Mouse (Mus musculus) thymus, adult 2 months (tissue): Measurements from ENCODE around the gene Myadml2. TPM values are rescaled to one million over a fixed set of nuclear protein-coding genes. Genes with fewer than 3 reads are reported as not detected.

ENCODE experiments used
- DNase-seq: peaks from one replicate; pipeline ENCODE4 v3.0.0; 2021
- H3K27ac ChIP-seq: fragments of 200-500 bp; 2 replicates; pipeline ENCODE4 v1.5.1; 2012; ENCODE audit warnings: low read length, control low read depth; ENCODE audit not compliant: control insufficient read depth, insufficient read depth
- H3K27me3 ChIP-seq: fragments of 200-500 bp; 2 replicates; pipeline ENCODE4 v1.6.1; 2012; ENCODE audit warnings: mild to moderate bottlenecking, low read length, moderate library complexity, mixed read lengths; ENCODE audit not compliant: control insufficient read depth, insufficient read depth
- H3K36me3 ChIP-seq: fragments of 200-500 bp; 2 replicates; pipeline ENCODE4 v1.6.1; 2012; ENCODE audit warnings: mild to moderate bottlenecking, low read length, moderate library complexity; ENCODE audit not compliant: control insufficient read depth, insufficient read depth
- H3K4me1 ChIP-seq: fragments of 200-500 bp; replicated peaks from 2 replicates; pipeline ENCODE4 v1.6.1; 2012; ENCODE audit warnings: low read length; ENCODE audit not compliant: control insufficient read depth, insufficient read depth
- H3K4me3 ChIP-seq: fragments of 200-500 bp; 2 replicates; pipeline ENCODE4 v1.5.1; 2012; ENCODE audit warnings: mild to moderate bottlenecking, low read length, control low read depth, moderate library complexity; ENCODE audit not compliant: control insufficient read depth, insufficient read depth
- CTCF ChIP-seq: fragments of 200-500 bp; IDR thresholded peaks from 2 replicates; pipeline ENCODE4 v1.5.1; 2012; ENCODE audit warnings: mild to moderate bottlenecking, control low read depth, low read length, moderate library complexity, borderline replicate concordance; ENCODE audit not compliant: control insufficient read depth, poor library complexity, insufficient read depth; ENCODE audit errors: extremely low read depth
- POLR2A ChIP-seq: fragments of 200-500 bp; IDR thresholded peaks from 2 replicates; pipeline ENCODE4 v1.6.1; 2012; ENCODE audit warnings: mild to moderate bottlenecking, low read length, control low read depth, moderate library complexity; ENCODE audit not compliant: control insufficient read depth, poor library complexity, insufficient read depth; ENCODE audit errors: extremely low read depth
- WGBS: fragments of 180-500 bp; shearing (Covaris S2); methylation state at CpG from one replicate; pipeline ENCODE4 v1.1.7; 2018; 5-methylcytosine and 5-hydroxymethylcytosine counted together
- polyA plus RNA-seq: library from polyadenylated mRNA; depleted of rRNA; stranded (reverse); fragments of >200 nt; gene quantifications from 2 replicates; pipeline ENCODE4 v1.2.3, GENCODE M21; 2012

Gene Myadml2
- polyA plus RNA-seq, 1 experiment = 3.2 TPM

GRCm38 (mm10) chr11:120692471-120693011 is 44.6 kb upstream of the Myadml2 start:
- no peak for DNase-seq
- peaks cover 6% of the 10 kb centered on the region; the same call in 1 of the 2 replicates for H3K36me3 ChIP-seq
- no peak for TF ChIP-seq CTCF
- TF ChIP-seq POLR2A = no peak
- no peaks in the 10 kb centered on the region for H3K27me3 ChIP-seq
- H3K4me1 ChIP-seq = no peaks in the 10 kb centered on the region
- 90% methylated on average over 4 of the region's 4 CpGs for WGBS
- H3K27ac ChIP-seq = no peak overlapping the region
- H3K4me3 ChIP-seq = no peak overlapping the region

- Histone ChIP-seq H3K4me1 (no peaks in the 10 kb centered on the region), H3K4me3 (no peak overlapping the region), H3K36me3 (peaks cover 6% of the 10 kb centered on the region), H3K27me3 (no peaks in the 10 kb centered on the region), H3K27ac (no peak overlapping the region)
- WGBS = 76% methylated on average over 3 of the region's 3 CpGs
- DNase-seq = no peak
- no peak for TF ChIP-seq POLR2A
- no peak for TF ChIP-seq CTCF
Measured at GRCm38 (mm10) chr11:120689365-120689764, 41.4 kb upstream of the Myadml2 start.

- H3K27me3 ChIP-seq = no peaks in the 10 kb centered on the region
- WGBS = 95% methylated on average over 20 of the region's 20 CpGs
- H3K36me3 ChIP-seq = peaks cover 11% of the 10 kb centered on the region
- TF ChIP-seq CTCF = no peak
- no peak for TF ChIP-seq POLR2A
- H3K4me3 ChIP-seq = no peak overlapping the region
- no peak for DNase-seq
- no peaks in the 10 kb centered on the region for H3K4me1 ChIP-seq
- no peak overlapping the region for H3K27ac ChIP-seq
Measured at GRCm38 (mm10) chr11:120686650-120687272, 38.8 kb upstream of the Myadml2 start.

GRCm38 (mm10) chr11:120684660-120685059 is 36.7 kb upstream of the Myadml2 start:
- Histone ChIP-seq H3K27me3 (no peaks in the 10 kb centered on the region), H3K36me3 (peaks cover 18% of the 10 kb centered on the region), H3K27ac (no peak overlapping the region), H3K4me1 (no peaks in the 10 kb centered on the region), H3K4me3 (no peak overlapping the region)
- no peak for DNase-seq
- TF ChIP-seq POLR2A (no peak), CTCF (no peak)
- WGBS = 78% methylated on average over 2 of the region's 2 CpGs

GRCm38 (mm10) chr11:120684086-120684485 is 36.1 kb upstream of the Myadml2 start:
- no peak for TF ChIP-seq POLR2A
- TF ChIP-seq CTCF = no peak
- Histone ChIP-seq H3K4me1 (no peaks in the 10 kb centered on the region), H3K27me3 (no peaks in the 10 kb centered on the region), H3K36me3 (peaks cover 17% of the 10 kb centered on the region), H3K4me3 (no peak overlapping the region), H3K27ac (no peak overlapping the region)
- 96% methylated on average over 2 of the region's 2 CpGs for WGBS
- no peak for DNase-seq

- H3K4me1 ChIP-seq = no peaks in the 10 kb centered on the region
- H3K4me3 ChIP-seq = no peak overlapping the region
- no peak overlapping the region for H3K27ac ChIP-seq
- TF ChIP-seq POLR2A = no peak
- no peak for TF ChIP-seq CTCF
- 96% methylated on average over 3 of the region's 3 CpGs for WGBS
- H3K36me3 ChIP-seq = peaks cover 15% of the 10 kb centered on the region; the same call in 1 of the 2 replicates
- H3K27me3 ChIP-seq = no peaks in the 10 kb centered on the region
- no peak for DNase-seq
Measured at GRCm38 (mm10) chr11:120683536-120683935, 35.6 kb upstream of the Myadml2 start.
